Mouse (Mus musculus): ENCODE measurements around the gene Actn4. TPM values are rescaled to one million over a fixed set of nuclear protein-coding genes. Genes with fewer than 3 reads are reported as not detected.
"Not testable (repeated sequence)": the region's sequence is repeated elsewhere in the genome, so short reads cannot be mapped to it uniquely, and the experiment has no call there.

Actn4 gene
- polyA plus RNA-seq, 1 experiment from 2014 or later: 141 TPM

- Histone ChIP-seq H3K4me3 (replicated peaks) (no peak overlapping the region), H3K36me3 (peaks cover 87% of the 10 kb centered on the region), H3K27ac (replicated peaks) (no peak overlapping the region), H3K27me3 (replicated peaks) (peaks cover 7% of the 10 kb centered on the region), H3K9me3 (replicated peaks) (no peaks in the 10 kb centered on the region), H3K9ac (replicated peaks) (no peak overlapping the region), H3K4me1 (no peaks in the 10 kb centered on the region), H3K4me2 (no peak overlapping the region)
- WGBS: 77% methylated on average over 5 of the region's 5 CpGs
- ATAC-seq (ENCODE audit: low FRiP score): no peak
Measured at GRCm38 (mm10) chr7:28894942-28895341, 67.2 kb downstream of the Actn4 start.

GRCm38 (mm10) chr7:28893643-28894265 is 68.4 kb downstream of the Actn4 start:
- no peak overlapping the region for H3K4me3 ChIP-seq (replicated peaks)
- H3K36me3 ChIP-seq: peaks cover 75% of the 10 kb centered on the region
- H3K4me1 ChIP-seq: peaks cover 4% of the 10 kb centered on the region
- H3K27me3 ChIP-seq (replicated peaks): peaks cover 19% of the 10 kb centered on the region
- no peak overlapping the region for H3K9ac ChIP-seq (replicated peaks)
- WGBS: 56% methylated on average over 7 of the region's 7 CpGs
- ATAC-seq (ENCODE audit: low FRiP score): no peak
- H3K27ac ChIP-seq (replicated peaks): no peak overlapping the region
- no peak overlapping the region for H3K4me2 ChIP-seq
- H3K9me3 ChIP-seq (replicated peaks): no peaks in the 10 kb centered on the region

- WGBS: 96% methylated on average over 17 of the region's 17 CpGs
- no peak overlapping the region for H3K4me2 ChIP-seq
- H3K27me3 ChIP-seq (replicated peaks): peaks cover 30% of the 10 kb centered on the region
- ATAC-seq (ENCODE audit: low FRiP score): no peak
- peaks cover 8% of the 10 kb centered on the region for H3K4me1 ChIP-seq
- H3K36me3 ChIP-seq: peaks cover 64% of the 10 kb centered on the region
- H3K4me3 ChIP-seq (replicated peaks): no peak overlapping the region
- H3K9me3 ChIP-seq (replicated peaks): no peaks in the 10 kb centered on the region
- H3K9ac ChIP-seq (replicated peaks): no peak overlapping the region
- no peak overlapping the region for H3K27ac ChIP-seq (replicated peaks)
Measured at GRCm38 (mm10) chr7:28892601-28893000, 69.5 kb downstream of the Actn4 start.

GRCm38 (mm10) chr7:28888701-28889161 is 73.4 kb downstream of the Actn4 start:
- Histone ChIP-seq H3K27me3 (replicated peaks) (peaks cover 36% of the 10 kb centered on the region), H3K4me1 (peaks cover 8% of the 10 kb centered on the region), H3K4me2 (peak overlapping the region; percentile 58), H3K27ac (replicated peaks) (no peak overlapping the region), H3K9me3 (replicated peaks) (no peaks in the 10 kb centered on the region), H3K4me3 (replicated peaks) (peak overlapping the region; percentile 41), H3K9ac (replicated peaks) (0 out of 2 replicates have a peak overlapping the region, but pooled peaks have one; percentile 4), H3K36me3 (peaks cover 25% of the 10 kb centered on the region)
- ATAC-seq (ENCODE audit: low FRiP score): peak; percentile 65
- 3% methylated on average over 27 of the region's 27 CpGs for WGBS

- H3K9me3 ChIP-seq (replicated peaks): no peaks in the 10 kb centered on the region
- H3K27me3 ChIP-seq (replicated peaks): peaks cover 36% of the 10 kb centered on the region
- no peak overlapping the region for H3K9ac ChIP-seq (replicated peaks)
- no peak overlapping the region for H3K4me2 ChIP-seq
- 0 out of 2 replicates have a peak, but pooled peaks cover 7% of the 10 kb centered on the region for H3K36me3 ChIP-seq
- no peak overlapping the region for H3K27ac ChIP-seq (replicated peaks)
- H3K4me1 ChIP-seq: peaks cover 8% of the 10 kb centered on the region
- no peak overlapping the region for H3K4me3 ChIP-seq (replicated peaks)
- WGBS: 25% methylated on average over 14 of the region's 14 CpGs
- no peak for ATAC-seq (ENCODE audit: low FRiP score)
Measured at GRCm38 (mm10) chr7:28886486-28886885, 75.7 kb downstream of the Actn4 start.

GRCm38 (mm10) chr7:28883704-28884103 is 78.4 kb downstream of the Actn4 start:
- not testable (repeated sequence) for H3K4me3 ChIP-seq (replicated peaks); H3K36me3 ChIP-seq; H3K9me3 ChIP-seq (replicated peaks); ATAC-seq (ENCODE audit: low FRiP score); H3K4me1 ChIP-seq; H3K4me2 ChIP-seq; H3K27ac ChIP-seq (replicated peaks); H3K9ac ChIP-seq (replicated peaks)
- 89% methylated on average over 4 of the region's 4 CpGs for WGBS
- peaks cover 17% of the 10 kb centered on the region for H3K27me3 ChIP-seq (replicated peaks)

- no peak for ATAC-seq (ENCODE audit: low FRiP score)
- H3K36me3 ChIP-seq: no peaks in the 10 kb centered on the region
- no peak overlapping the region for H3K4me3 ChIP-seq (replicated peaks)
- WGBS: 77% methylated on average over 11 of the region's 11 CpGs
- no peaks in the 10 kb centered on the region for H3K9me3 ChIP-seq (replicated peaks)
- H3K27me3 ChIP-seq (replicated peaks): peaks cover 11% of the 10 kb centered on the region
- no peaks in the 10 kb centered on the region for H3K4me1 ChIP-seq
- no peak overlapping the region for H3K27ac ChIP-seq (replicated peaks)
- no peak overlapping the region for H3K4me2 ChIP-seq
- H3K9ac ChIP-seq (replicated peaks): no peak overlapping the region
Measured at GRCm38 (mm10) chr7:28883039-28883438, 79.1 kb downstream of the Actn4 start.

- Histone ChIP-seq H3K4me1 (no peaks in the 10 kb centered on the region), H3K27ac (replicated peaks) (no peak within 1 kb of the TSS), H3K4me3 (replicated peaks) (no peak within 1 kb of the TSS), H3K9me3 (replicated peaks) (no peaks in the 10 kb centered on the region), H3K4me2 (no peak within 1 kb of the TSS), H3K36me3 (no peaks in the 10 kb centered on the region), H3K27me3 (replicated peaks) (no peaks in the 10 kb centered on the region), H3K9ac (replicated peaks) (no peak within 1 kb of the TSS)
- no peak for ATAC-seq (ENCODE audit: low FRiP score)
- 29% methylated on average over 13 of the region's 13 CpGs for WGBS
Measured at GRCm38 (mm10) chr7:28881199-28881598, 80.9 kb downstream of the Actn4 start, which contains the start of gene Capn12. Gene Capn12, plus strand, starts transcription at chr7:28881422.

GRCm38 (mm10) chr7:28880554-28880953 is 81.6 kb downstream of the Actn4 start:
- Histone ChIP-seq H3K9me3 (replicated peaks) (no peaks in the 10 kb centered on the region), H3K9ac (replicated peaks) (no peak overlapping the region), H3K27ac (replicated peaks) (no peak overlapping the region), H3K4me3 (replicated peaks) (no peak overlapping the region), H3K36me3 (no peaks in the 10 kb centered on the region), H3K4me2 (no peak overlapping the region), H3K27me3 (replicated peaks) (no peaks in the 10 kb centered on the region), H3K4me1 (no peaks in the 10 kb centered on the region)
- WGBS: 80% methylated on average over 10 of the region's 10 CpGs
- ATAC-seq (ENCODE audit: low FRiP score): no peak

- Histone ChIP-seq H3K4me3 (replicated peaks) (no peak overlapping the region), H3K4me2 (no peak overlapping the region), H3K4me1 (no peaks in the 10 kb centered on the region), H3K9ac (replicated peaks) (no peak overlapping the region), H3K27ac (replicated peaks) (no peak overlapping the region), H3K27me3 (replicated peaks) (no peaks in the 10 kb centered on the region), H3K9me3 (replicated peaks) (no peaks in the 10 kb centered on the region), H3K36me3 (no peaks in the 10 kb centered on the region)
- WGBS: 78% methylated on average over 7 of the region's 7 CpGs
- ATAC-seq (ENCODE audit: low FRiP score): no peak
Measured at GRCm38 (mm10) chr7:28879606-28880005, 82.5 kb downstream of the Actn4 start.

- 79% methylated on average over 4 of the region's 4 CpGs for WGBS
- Histone ChIP-seq H3K9me3 (replicated peaks) (no peaks in the 10 kb centered on the region), H3K4me1 (no peaks in the 10 kb centered on the region), H3K9ac (replicated peaks) (no peak overlapping the region), H3K4me2 (no peak overlapping the region), H3K36me3 (no peaks in the 10 kb centered on the region), H3K27ac (replicated peaks) (no peak overlapping the region), H3K27me3 (replicated peaks) (no peaks in the 10 kb centered on the region), H3K4me3 (replicated peaks) (no peak overlapping the region)
- no peak for ATAC-seq (ENCODE audit: low FRiP score)
Measured at GRCm38 (mm10) chr7:28877856-28878255, 84.3 kb downstream of the Actn4 start.

GRCm38 (mm10) chr7:28877155-28877554 is 85.0 kb downstream of the Actn4 start:
- no peaks in the 10 kb centered on the region for H3K4me1 ChIP-seq
- H3K9ac ChIP-seq (replicated peaks): no peak overlapping the region
- H3K27me3 ChIP-seq (replicated peaks): no peaks in the 10 kb centered on the region
- H3K36me3 ChIP-seq: no peaks in the 10 kb centered on the region
- H3K27ac ChIP-seq (replicated peaks): no peak overlapping the region
- WGBS: 85% methylated on average over 7 of the region's 7 CpGs
- ATAC-seq (ENCODE audit: low FRiP score): no peak
- no peak overlapping the region for H3K4me3 ChIP-seq (replicated peaks)
- no peaks in the 10 kb centered on the region for H3K9me3 ChIP-seq (replicated peaks)
- H3K4me2 ChIP-seq: no peak overlapping the region
